Mouse (Mus musculus) heart, adult 18-20 months (tissue): ENCODE measurements around the gene Mroh3. TPM values are rescaled to one million over a fixed set of nuclear protein-coding genes. Genes with fewer than 3 reads are reported as not detected.
A peak's percentile ranks its signal among the peaks of the same experiment; 100 is the strongest.

Experiments used
- DNase-seq, 2 experiments: peaks; one replicate each; pipeline ENCODE4 v3.0.0; 2021 to 2022; ENCODE audit warnings: mixed read lengths in 1 of 2
- total RNA-seq, 2 experiments: library from RNA; stranded (reverse); gene quantifications; 2 replicates each; pipeline ENCODE4 v1.2.3; 2021

Mroh3 gene
- total RNA-seq, 2 experiments from 2014 or later, result not detected

GRCm38 (mm10) chr1:136156304-136156703 lies 56.3 kb downstream of the Mroh3 start:
- DNase-seq, result no peak

DNA sequence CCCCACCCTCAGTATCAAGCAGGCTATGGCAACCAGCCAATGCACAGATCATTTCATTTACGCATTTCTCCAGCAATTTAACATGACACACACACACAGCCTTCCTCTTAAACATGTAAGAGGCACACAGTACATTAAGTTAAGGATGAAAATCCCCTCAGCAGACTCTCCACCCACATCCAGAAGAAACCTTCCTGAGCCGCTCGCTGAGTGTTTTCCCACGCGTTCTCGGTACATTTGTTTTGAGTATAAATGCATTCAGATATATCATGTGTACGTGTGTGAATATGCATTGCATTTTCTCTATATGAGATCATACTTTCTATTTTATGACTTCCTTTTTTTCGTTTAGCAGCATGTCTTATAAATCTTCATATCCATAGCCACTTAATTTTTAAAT lies 61.3 kb downstream of the Mroh3 start:
- DNase-seq, result no peak

GRCm38 (mm10) chr1:136149702-136150101 lies 62.9 kb downstream of the Mroh3 start:
- DNase-seq, result no peak

- DNase-seq, result no peak
Measured at GRCm38 (mm10) chr1:136143514-136143913, 69.1 kb downstream of the Mroh3 start.

DNA sequence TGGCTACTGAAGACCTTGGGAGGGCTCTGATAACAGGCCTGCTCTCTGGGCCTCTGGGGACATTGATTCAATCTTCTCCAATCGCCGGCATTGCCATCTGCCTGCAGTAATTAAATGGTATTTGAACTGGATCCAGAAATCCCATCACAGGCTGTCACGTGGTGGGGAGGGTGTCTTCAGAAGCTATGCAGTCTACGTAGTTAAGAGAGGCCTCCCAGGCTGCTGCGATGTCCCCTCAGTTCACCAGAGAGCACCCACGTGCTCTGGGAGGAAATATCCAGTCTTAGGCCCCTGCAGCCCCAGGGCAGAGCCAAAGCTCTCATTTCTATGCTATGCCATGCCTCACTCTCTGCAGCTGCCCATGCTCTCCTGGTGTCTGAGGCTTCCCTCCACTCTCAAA lies 70.3 kb downstream of the Mroh3 start:
- DNase-seq, result no peak

DNA sequence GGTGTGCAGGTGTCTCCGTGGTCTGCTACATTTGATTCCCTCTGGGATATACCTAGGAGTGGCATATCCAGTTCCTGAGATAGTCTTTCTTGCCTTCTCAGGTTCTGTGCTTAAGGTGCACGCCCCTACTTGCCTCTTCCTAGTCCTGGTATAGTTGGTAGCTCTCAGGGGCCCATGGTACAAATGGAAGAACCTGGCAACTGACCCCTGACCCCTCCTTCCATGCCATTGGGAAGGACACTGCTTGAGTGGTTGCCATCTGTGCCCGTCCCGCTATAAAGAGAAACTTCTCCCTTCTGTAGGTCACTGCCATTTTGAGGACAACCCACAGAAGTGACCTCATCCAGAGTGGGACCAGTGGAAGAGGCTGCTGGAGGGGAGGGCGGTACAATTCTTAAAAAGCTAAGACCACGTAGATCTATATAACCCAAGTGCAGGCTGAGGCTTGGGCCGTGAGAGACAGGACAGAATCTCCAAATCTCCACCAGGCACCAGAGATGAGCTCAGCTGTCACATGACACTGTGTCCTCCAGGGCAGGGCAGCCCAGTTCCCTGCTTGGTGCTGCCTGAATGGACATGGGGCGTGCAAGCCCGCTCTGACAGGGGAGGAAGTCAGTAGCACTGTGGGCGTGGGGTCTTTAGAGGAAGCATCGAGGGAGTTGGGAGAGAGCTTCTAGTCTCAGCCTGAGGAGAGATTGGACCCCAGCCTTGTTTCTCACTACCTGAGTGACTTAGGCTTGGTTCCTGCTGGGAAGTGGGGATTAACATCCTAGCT lies 71.3 kb downstream of the Mroh3 start:
- DNase-seq, result peak in 1 of 2 experiments; percentile 67

DNA sequence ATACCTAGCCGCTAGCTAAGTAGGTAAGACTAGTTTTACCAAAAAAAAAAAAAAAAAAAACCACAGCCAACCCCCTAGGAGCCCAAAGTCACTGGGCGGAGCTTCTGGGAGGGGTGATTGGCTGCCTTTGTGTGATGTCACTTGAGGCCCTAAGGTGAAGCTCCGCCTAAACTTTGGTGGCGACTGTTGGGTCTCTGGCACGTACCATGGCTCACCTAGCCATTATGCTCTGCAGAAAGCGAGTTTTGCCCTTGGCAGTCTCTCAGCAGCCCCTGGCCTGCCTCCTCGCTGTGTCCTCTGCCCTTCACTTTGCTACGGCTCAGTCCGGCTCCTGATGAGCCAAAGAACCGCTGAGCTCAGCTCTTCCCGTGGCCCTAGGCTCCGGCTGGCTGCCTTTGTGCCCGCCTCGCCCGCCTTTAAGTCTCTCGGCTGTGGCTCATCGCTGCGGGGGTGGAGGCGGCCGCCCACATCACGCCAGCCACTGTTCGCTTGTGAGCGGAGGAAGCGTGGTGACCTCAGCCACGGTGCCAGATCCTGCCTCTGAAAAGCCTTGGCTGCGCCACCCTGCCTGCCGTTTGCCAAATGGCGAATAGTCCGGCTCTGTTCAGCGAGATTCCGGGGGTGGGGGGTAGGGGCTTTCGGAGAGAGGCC lies 72.5 kb downstream of the Mroh3 start:
- peak; percentile 70 to 82 for DNase-seq

- DNase-seq, result no peak
Measured at GRCm38 (mm10) chr1:136138191-136138830, 74.3 kb downstream of the Mroh3 start.

DNA sequence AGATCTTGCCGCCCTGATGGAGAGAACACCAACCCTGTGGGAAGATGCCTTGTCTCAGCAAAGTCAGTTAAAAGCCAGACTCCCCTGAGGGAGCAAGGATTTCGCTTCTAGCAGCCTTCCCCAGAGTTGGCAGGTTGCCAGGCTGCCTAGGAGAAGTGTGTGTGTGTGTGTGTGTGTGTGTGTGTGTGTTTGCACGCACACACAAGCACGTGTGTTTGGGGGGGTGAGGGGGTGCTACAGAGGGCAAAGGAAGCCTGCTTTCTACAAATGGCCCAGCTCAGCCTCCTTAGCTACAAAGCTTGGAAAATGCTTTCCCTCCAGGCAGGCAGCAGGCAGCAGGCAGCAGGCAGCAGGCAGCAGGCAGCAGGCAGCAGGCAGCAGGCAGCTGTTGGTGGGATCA lies 75.1 kb downstream of the Mroh3 start:
- peak in 1 of 2 experiments; percentile 47 for DNase-seq

DNA sequence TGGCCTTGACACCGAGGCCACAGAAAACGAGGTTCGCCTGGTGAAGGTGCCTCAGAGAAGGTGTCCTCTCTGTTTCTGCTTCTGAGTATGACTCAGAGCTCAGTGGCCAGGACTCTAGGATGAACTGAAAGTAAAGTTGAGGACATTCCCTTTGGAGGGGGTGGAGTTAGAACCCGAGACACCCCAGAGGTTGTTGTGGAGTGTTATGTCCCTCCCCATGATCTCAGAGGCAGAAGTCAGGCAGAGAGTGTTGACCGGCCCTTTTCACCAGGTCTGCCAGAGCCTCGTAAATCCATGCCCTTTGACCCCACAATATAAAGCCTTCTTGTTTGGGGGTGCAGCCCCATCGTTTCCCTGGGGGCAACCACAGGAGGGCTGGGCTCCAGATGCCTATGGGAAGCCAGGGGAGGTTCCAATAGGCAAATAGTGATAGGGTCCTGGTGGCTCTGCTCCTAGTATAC lies 75.5 kb downstream of the Mroh3 start:
- peak in 1 of 2 experiments; percentile 39 for DNase-seq

DNA sequence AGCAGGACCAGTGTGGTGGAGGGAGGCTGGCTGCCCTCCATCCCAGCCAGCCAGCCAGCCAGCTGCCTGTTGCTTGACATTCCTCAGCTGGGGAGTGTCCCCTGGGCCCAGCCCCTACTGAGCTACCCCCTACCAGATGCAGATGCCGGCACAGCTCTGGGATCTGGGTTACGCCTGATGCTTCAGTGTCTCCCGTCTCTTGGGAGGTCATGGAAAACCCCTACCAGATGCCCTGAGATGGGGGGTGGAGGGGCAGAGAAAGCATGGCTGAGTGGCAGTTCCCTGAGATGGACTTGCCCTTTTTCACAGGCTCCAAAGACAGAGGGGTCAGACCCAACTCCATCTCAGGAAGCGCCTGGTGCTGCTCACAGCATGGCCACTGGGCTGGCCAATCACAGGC lies 76.1 kb downstream of the Mroh3 start:
- peak in 1 of 2 experiments; percentile 42 for DNase-seq

- no peak for DNase-seq
Measured at GRCm38 (mm10) chr1:136135777-136136444, 76.7 kb downstream of the Mroh3 start.

GRCm38 (mm10) chr1:136135046-136135445 lies 77.6 kb downstream of the Mroh3 start:
- DNase-seq, result peak in 1 of 2 experiments; percentile 81

- no peak for DNase-seq
Measured at GRCm38 (mm10) chr1:136134547-136134946, 78.1 kb downstream of the Mroh3 start.

DNA sequence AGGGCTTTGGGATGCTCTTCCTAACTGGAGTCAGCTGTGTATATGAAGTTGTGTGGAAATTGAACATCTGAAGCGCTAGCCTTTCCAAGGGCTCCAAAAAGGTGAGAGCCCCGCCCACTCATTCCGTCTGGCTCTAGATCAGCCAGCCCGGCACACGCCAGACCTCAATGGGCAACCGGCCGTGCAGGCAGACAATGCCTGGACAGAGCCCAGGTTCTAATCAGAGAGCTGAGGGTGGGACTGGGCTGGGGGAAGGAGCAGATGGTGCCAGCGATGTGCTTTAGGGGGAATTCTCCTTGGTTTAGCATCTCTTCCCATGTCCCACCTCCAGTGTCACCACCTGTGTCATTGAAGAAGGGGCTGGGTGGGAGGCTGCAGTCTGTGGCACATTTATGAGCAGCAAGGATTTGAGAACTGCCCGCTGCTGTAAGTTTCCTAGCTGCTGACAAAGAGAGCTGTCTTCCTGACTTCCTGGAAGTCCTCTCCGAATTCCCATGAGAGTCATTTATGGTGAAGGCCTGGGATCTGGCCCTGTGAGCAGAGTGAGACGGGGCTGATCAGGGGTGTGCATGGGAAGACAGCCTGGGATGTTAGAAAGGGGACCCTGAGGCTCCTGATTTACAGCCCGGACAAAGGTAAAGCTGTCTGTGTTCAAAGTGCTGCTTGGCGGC lies 78.9 kb downstream of the Mroh3 start:
- peak in 1 of 2 experiments; percentile 50 for DNase-seq

- no peak for DNase-seq
Measured at GRCm38 (mm10) chr1:136132386-136133201, 80.0 kb downstream of the Mroh3 start.

Other genes with a start within 250 kb of the Mroh3 start
- gene Igfn1, start 206.5 kb downstream of the Mroh3 start, total RNA-seq, result under 1 TPM in 1 of 2 experiments, not detected in 1; 0.08 TPM
- 10 to 100 TPM; 13.9 to 14.0 TPM for gene Tmem9, start 204.7 kb downstream of the Mroh3 start, total RNA-seq
- not detected for gene Ascl5, start 162.0 kb downstream of the Mroh3 start, total RNA-seq
- 10 to 100 TPM; 16.4 to 18.1 TPM for gene Cacna1s, start 160.1 kb downstream of the Mroh3 start, total RNA-seq
- 1 to 10 TPM in 1 of 2 experiments, under 1 TPM in 1; 0.77 to 2.6 TPM for gene Kif21b, start 81.4 kb downstream of the Mroh3 start, total RNA-seq
- not detected for gene Inava, start 21.4 kb upstream of the Mroh3 start, total RNA-seq
- not detected for gene Gpr25, start 48.0 kb upstream of the Mroh3 start, total RNA-seq
- 10 to 100 TPM; 21.1 to 21.3 TPM for gene Camsap2, start 133.3 kb upstream of the Mroh3 start, total RNA-seq
- 10 to 100 TPM; 12.4 to 15.3 TPM for gene Ddx59, start 202.4 kb upstream of the Mroh3 start, total RNA-seq